ENCODE assay signal across 8 mouse cellular contexts in the genomic region with DNA sequence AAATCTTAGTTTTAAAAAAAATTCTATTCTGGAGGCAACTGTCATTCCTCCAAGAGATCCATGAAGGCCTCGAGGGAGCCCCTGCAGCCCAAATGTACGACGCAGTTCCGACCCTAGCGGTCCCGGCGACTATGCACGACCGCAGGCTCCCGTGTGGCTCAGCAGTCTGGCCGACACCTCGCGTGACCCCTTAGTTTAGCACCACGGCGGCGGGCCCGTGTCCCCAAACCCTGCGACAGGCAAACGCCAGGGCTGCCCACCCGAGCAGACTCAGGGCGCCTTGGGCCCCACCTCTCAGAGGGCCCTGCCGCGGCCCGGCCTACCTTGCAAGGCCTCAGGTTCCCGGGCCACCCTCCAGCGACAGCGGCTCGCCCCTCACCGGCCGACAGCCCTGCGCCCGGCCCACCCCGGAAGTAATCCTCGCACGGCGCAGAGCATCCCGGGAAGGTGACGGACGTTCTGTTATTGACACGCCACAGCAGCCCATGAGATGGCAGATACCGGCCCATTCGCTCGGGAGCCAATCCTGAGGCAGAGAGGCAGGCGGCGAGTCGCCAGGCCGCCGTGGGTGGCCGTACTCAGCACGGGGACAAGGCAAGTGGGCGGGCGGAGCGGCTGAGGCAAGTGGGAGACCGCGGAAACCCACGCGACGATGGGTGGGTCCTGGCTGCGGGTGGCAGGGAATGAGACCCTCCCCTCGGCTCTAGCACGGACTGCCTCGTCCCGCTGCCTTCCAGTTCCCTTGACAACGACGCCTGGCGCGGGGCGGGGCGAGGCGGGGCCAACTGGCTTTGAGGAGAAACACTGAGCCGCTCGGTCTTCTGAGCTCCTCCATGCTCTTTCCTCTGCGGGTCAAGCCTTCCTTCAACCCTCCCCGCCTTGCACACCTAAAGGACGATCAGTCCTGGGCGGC. TPM values are rescaled to one million over a fixed set of nuclear protein-coding genes. Genes with fewer than 3 reads are reported as not detected.
DNase-seq lines count a peak whose midpoint lies in the region; ATAC-seq lines count a peak whose summit lies in the region.

A gene (minus strand): TSS at position 409 of the 913 bp plus-strand sequence.

- DNase-seq in ZHBTc4 (ENCODE audit: low read depth, low spot score) = peak; percentile 98
- peak; percentile 97 to 98 for DNase-seq in gastrocnemius, adult 8-10 months (ENCODE audit: low spot score in 2 of 2)
- peak; percentile 50 for DNase-seq in hindlimb bud, embryonic 11.5 days (ENCODE audit: extremely low spot score, low read depth, low spot score)
- peak; percentile 96 to 100 for DNase-seq in left cerebral cortex, adult 8-10 months (ENCODE audit: low spot score in 2 of 2)
- DNase-seq in right cerebral cortex, postnatal 10 days (ENCODE audit: low spot score in 2 of 2) = peak; percentile 99 to 100
- peak; percentile 94 for DNase-seq in urinary bladder, postnatal 25 days (ENCODE audit: low spot score)

- peak within 1 kb of the TSS; percentile 97 for H3K4me3 ChIP-seq in megakaryocyte, embryonic 14.5 days (replicated peaks)

- ATAC-seq in common myeloid progenitor, adult 5-6 weeks (replicated peaks; ENCODE audit: low read depth, poor library complexity, severe bottlenecking) = peak; percentile 92

- H3K36me3 ChIP-seq in megakaryocyte, embryonic 14.5 days (replicated peaks; ENCODE audit: low read length) = peaks cover 32% of the 10 kb centered on the region

- no peaks in the 10 kb centered on the region for H3K9me3 ChIP-seq in megakaryocyte, embryonic 14.5 days

- H3K27me3 ChIP-seq in megakaryocyte, embryonic 14.5 days (replicated peaks) = no peaks in the 10 kb centered on the region

- H3K4me1 ChIP-seq in megakaryocyte, embryonic 14.5 days = peaks cover 79% of the 10 kb centered on the region

RNA-seq across cellular contexts. Expression of the gene that starts here (rescaled TPM):
- 16.4 and 25.4 TPM in 2 replicates for total RNA-seq in common myeloid progenitor, adult 5-6 weeks (2017)
- total RNA-seq in gastrocnemius, adult 8-10 months (2022) = 10 to 100 TPM in 3 of 4 experiments, 1 to 10 TPM in 1; 8.1 to 14.2 (median 12.0) TPM
- 10 to 100 TPM; 48.8 to 58.9 (median 56.3) TPM for total RNA-seq in left cerebral cortex, adult 8-10 months (2022)
- 18.6 and 22.6 TPM in 2 replicates for polyA plus RNA-seq in megakaryocyte, embryonic 14.5 days (2012; ENCODE audit: insufficient read depth, low replicate concordance)

Comparison
In these comparisons a context has a peak if more than half of its experiments do, and no peak if none do; other contexts are left out.
1. Peak in every context shown above with its lines: DNase-seq, ATAC-seq and H3K4me3 ChIP-seq.